In the genomic region with DNA sequence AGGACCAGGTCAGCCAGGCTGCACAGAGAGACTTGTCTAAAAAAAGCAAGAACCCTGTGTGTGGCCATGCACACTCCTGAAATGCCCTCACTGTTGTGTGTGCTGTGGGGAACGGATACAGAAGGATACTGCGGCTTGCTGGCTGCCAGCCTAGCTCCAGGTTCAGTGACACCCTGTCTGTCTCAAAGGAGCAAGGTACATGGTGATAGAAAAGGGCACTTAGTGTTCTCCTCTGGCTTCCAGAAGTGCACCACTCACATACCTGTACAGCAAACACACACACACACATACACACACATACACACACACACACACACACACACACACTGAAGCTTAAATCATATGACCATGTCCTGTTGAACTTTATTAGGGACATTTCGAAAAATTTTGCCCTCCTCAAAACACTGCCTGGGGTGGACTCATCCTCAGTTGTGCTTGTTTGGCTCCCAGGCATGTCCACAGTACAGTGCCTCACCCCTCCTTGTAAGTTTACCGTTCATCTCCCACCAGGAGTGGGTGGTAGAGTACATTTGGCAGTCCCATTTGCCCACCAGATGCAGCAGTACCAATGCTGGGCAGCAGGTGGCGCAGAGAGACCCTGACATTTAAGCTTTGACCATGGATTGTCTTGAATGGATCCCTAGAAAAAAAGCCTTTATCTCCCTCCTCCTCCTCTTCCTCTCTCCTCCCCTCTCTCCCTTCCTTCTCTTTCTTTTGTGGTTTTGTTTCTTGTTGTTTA, we compare ENCODE assay signal across 8 mouse cellular contexts. TPM values are rescaled to one million over a fixed set of nuclear protein-coding genes. Genes with fewer than 3 reads are reported as not detected.
DNase-seq lines count a peak whose midpoint lies in the region; ATAC-seq and TF ChIP-seq lines count a peak whose summit lies in the region.
"Had no signal": no experiment of that assay in that cellular context is flagged by ENCODE, and none has a peak within 500 bp of the region (broad histone marks: within the 10 kb centered on the region; RNA-seq: fewer than 3 reads in every experiment).

No protein-coding gene starts in this region.

- ATAC-seq in erythroblast, adult 5-6 weeks (replicated peaks; ENCODE audit: low FRiP score, poor library complexity, severe bottlenecking) = peak; percentile 81
- peak; percentile 86 for ATAC-seq in megakaryocyte, adult 5-6 weeks (ENCODE audit: poor library complexity, severe bottlenecking)

- no peak overlapping the region for H3K27ac ChIP-seq in MEL (ENCODE audit: control insufficient read depth, low read depth, low read length)

- intact Hi-C loops in heart, postnatal 25 days (cut with DNase I) = loop anchor here (1.0 to 5.0 kb wide), 3 partner anchors 44 to 142 kb away; no protein-coding TSS in a partner anchor

- peaks cover 0 to 31% of the 10 kb centered on the region in 2 experiments; a peak in 2 of 4 replicates for H3K36me3 ChIP-seq in MEL (ENCODE audit: control insufficient read depth in 1 of 2, insufficient read depth in 2 of 2, low read length in 2 of 2)

- H3K27me3 ChIP-seq in MEL (ENCODE audit: control insufficient read depth in 1 of 2, insufficient read depth in 2 of 2, low read length in 2 of 2) = no peaks in the 10 kb centered on the region

- TF ChIP-seq EP300 in MEL (IDR thresholded peaks at IDR 0.05; ENCODE audit: low read depth in 1 of 2, low read length in 2 of 2) = no peak

- peak; percentile 85 for DNase-seq in MEL (ENCODE audit: low read depth, low spot score)
- DNase-seq in adrenal gland, postnatal 4 days (ENCODE audit: low spot score in 2 of 2) = peak; percentile 66 to 69
- peak; percentile 49 for DNase-seq in heart, postnatal 25 days (ENCODE audit: low spot score)
- DNase-seq in layer of hippocampus, postnatal 10 days (ENCODE audit: low spot score in 2 of 2) = peak; percentile 86 to 89
- DNase-seq in skeletal muscle tissue, adult 2 months (ENCODE audit: low read depth, low spot score) = peak; percentile 56

- H3K9ac ChIP-seq in MEL (ENCODE audit: control insufficient read depth, low read depth, low read length, poor library complexity, severe bottlenecking) = no peak overlapping the region

- H3K4me3 ChIP-seq in MEL (ENCODE audit: control insufficient read depth in 1 of 2, insufficient read depth in 1 of 2, low read depth in 2 of 2, low read length in 2 of 2) = no peak overlapping the region
- H3K4me3 ChIP-seq: myocyte had no signal

- peaks cover 23 to 46% of the 10 kb centered on the region in 2 experiments for H3K4me1 ChIP-seq in MEL (ENCODE audit: control insufficient read depth in 1 of 2, insufficient read depth in 2 of 2, low read length in 2 of 2)

- peak; percentile 87 to 98 (median 91) for TF ChIP-seq CTCF in MEL (IDR thresholded peaks at IDR 0.05 in 2 of 3, conservative IDR thresholded peaks at IDR 0.05 in 1 of 3; ENCODE audit: control insufficient read depth in 1 of 3, insufficient read depth in 1 of 3, low read depth in 2 of 3, low read length in 3 of 3, poor library complexity in 1 of 3, severe bottlenecking in 1 of 3)

- peak; percentile 75 for TF ChIP-seq RAD21 in MEL (IDR thresholded peaks at IDR 0.05; ENCODE audit: low read depth, low read length)

- no peaks in the 10 kb centered on the region for H3K9me3 ChIP-seq in MEL (replicated peaks; ENCODE audit: insufficient read depth, low read length)

- TF ChIP-seq POLR2A in MEL (IDR thresholded peaks at IDR 0.05; ENCODE audit: control insufficient read depth in 1 of 2, insufficient read depth in 1 of 2, low read depth in 1 of 2, low read length in 2 of 2, poor library complexity in 1 of 2) = no peak

- no peaks in the 10 kb centered on the region for H3K79me2 ChIP-seq in MEL (ENCODE audit: control insufficient read depth, insufficient read depth, low read length, poor library complexity)

TF ChIP-seq in MEL, 35 proteins besides CTCF, POLR2A, EP300 and RAD21:
- no peak for TF ChIP-seq MYB (IDR thresholded peaks at IDR 0.05; ENCODE audit: low read depth, low read length)
- TF ChIP-seq ZNF384 (IDR thresholded peaks at IDR 0.05; ENCODE audit: low read depth, low read length) = peak; percentile 75
- no peak for TF ChIP-seq ZMIZ1 (IDR thresholded peaks at IDR 0.05; ENCODE audit: low read depth, low read length)
- TF ChIP-seq SMC3 (IDR thresholded peaks at IDR 0.05; ENCODE audit: low read depth, low read length) = peak; percentile 88
- peak; percentile 74 for TF ChIP-seq ZC3H11A (IDR thresholded peaks at IDR 0.05; ENCODE audit: low read depth, low read length)
TF ChIP-seq in MEL: peak in this region for 3.

RNA-seq across cellular contexts. Expression of gene Acbd3, which starts 5.7 kb away (rescaled TPM):
- total RNA-seq in MEL (2012; rRNA removed) = 17.4 and 17.8 TPM in 2 replicates
- polyA plus RNA-seq in MEL (2012; ENCODE audit: insufficient read depth in 1 of 2, insufficient read length in 2 of 2, low read depth in 1 of 2, low replicate concordance in 2 of 2, missing spikeins in 1 of 2) = 10 to 100 TPM in 1 of 2 experiments, not detected in 1; 23.2 TPM
- 10 to 100 TPM; 42.6 to 46.5 TPM for total RNA-seq in adrenal gland, postnatal 4 days (2021)
- total RNA-seq in erythroblast, adult 5-6 weeks (2015; ENCODE audit: low replicate concordance) = 7.9 and 9.6 TPM in 2 replicates
- 12.3 and 16.4 TPM in 2 replicates for total RNA-seq in erythroblast, adult 5-6 weeks (2017; ENCODE audit: low replicate concordance)
- total RNA-seq in heart, postnatal 25 days (2021) = 10 to 100 TPM; 22.6 to 24.8 TPM
- total RNA-seq in layer of hippocampus, postnatal 10 days (2021) = 10 to 100 TPM; 32.8 TPM
- 25.2 and 27.1 TPM in 2 replicates for total RNA-seq in megakaryocyte, adult 5-6 weeks (2015)
- total RNA-seq in megakaryocyte, adult 5-6 weeks (2017) = 49.8 and 52.4 TPM in 2 replicates

RNA-seq across cellular contexts. Expression of gene Mixl1, which starts 23.3 kb away (rescaled TPM):
- total RNA-seq in MEL (2012; rRNA removed) = not detected in 2 replicates
- polyA plus RNA-seq in MEL (2012; ENCODE audit: insufficient read depth in 1 of 2, insufficient read length in 2 of 2, low read depth in 1 of 2, low replicate concordance in 2 of 2, missing spikeins in 1 of 2) = not detected
- total RNA-seq in adrenal gland, postnatal 4 days (2021) = under 1 TPM in 1 of 2 experiments, not detected in 1; 0.17 TPM
- not detected in 2 replicates for total RNA-seq in erythroblast, adult 5-6 weeks (2015; ENCODE audit: low replicate concordance)
- total RNA-seq in erythroblast, adult 5-6 weeks (2017; ENCODE audit: low replicate concordance) = 0.28 TPM in 1 of 2 replicates, not detected in the other
- total RNA-seq in heart, postnatal 25 days (2021) = not detected
- not detected for total RNA-seq in layer of hippocampus, postnatal 10 days (2021)
- total RNA-seq in megakaryocyte, adult 5-6 weeks (2015) = not detected in 2 replicates
- not detected in 2 replicates for total RNA-seq in megakaryocyte, adult 5-6 weeks (2017)
- polyA plus RNA-seq: myocyte had no signal
